Comparison of ENCODE assay signal across 16 mouse cellular contexts in the genomic region with DNA sequence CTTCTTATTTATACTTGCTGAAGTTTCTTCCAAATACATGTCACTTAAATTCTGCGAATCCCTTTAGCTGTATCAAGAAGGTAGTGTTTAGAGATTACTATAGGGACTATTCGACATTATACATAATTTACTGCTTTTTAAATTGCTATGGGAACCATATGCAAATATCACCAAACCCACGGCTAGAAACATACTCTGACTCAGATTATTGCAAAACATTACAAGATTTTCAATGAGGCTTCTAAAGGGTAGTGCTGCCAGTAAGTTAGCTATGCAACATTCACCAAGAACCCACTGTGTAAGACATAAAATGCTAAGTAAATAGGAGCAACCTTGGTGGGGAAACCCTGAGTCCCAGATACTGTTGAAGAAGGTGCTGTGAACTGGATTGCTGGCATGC. TPM values are rescaled to one million over a fixed set of nuclear protein-coding genes. Genes with fewer than 3 reads are reported as not detected.
DNase-seq lines count a peak whose midpoint lies in the region; ATAC-seq and TF ChIP-seq lines count a peak whose summit lies in the region.
"Had no signal": no experiment of that assay in that cellular context is flagged by ENCODE, and none has a peak within 500 bp of the region (broad histone marks: within the 10 kb centered on the region; RNA-seq: fewer than 3 reads in every experiment).

No protein-coding gene starts in this region.

- 59% methylated on average over 3 of the region's 3 CpGs for WGBS in lung, adult 2 months
- 48% methylated on average over 3 of the region's 3 CpGs for WGBS in liver, embryonic 15.5 days (ENCODE audit: insufficient replicate concordance)

- peak overlapping the region; percentile 61; the same call in 1 of the 2 replicates for H3K27ac ChIP-seq in gastrocnemius, adult 2 months
- peak overlapping the region; percentile 61; the same call in 1 of the 2 replicates for H3K27ac ChIP-seq in liver, embryonic 15.5 days (replicated peaks)
- H3K27ac ChIP-seq: hindbrain, embryonic 12.5 days; intestine, embryonic 15.5 days; kidney, postnatal 0 days; midbrain, embryonic 10.5 days had no signal

- intact Hi-C loops in gastrocnemius, adult 2 months (cut with DNase I): no loop called here

- H3K4me2 ChIP-seq in liver, embryonic 15.5 days: no peak overlapping the region
- H3K4me2 ChIP-seq: hindbrain, embryonic 12.5 days; intestine, embryonic 15.5 days; lung, embryonic 14.5 days had no signal

- H3K9me3 ChIP-seq in liver, embryonic 15.5 days (replicated peaks): no peaks in the 10 kb centered on the region
- H3K9me3 ChIP-seq: hindbrain, embryonic 12.5 days; intestine, embryonic 15.5 days; midbrain, embryonic 10.5 days had no signal

- TF ChIP-seq POLR2A in lung, adult 2 months (IDR thresholded peaks at IDR 0.05; ENCODE audit: borderline replicate concordance, extremely low read depth, low read depth, low read length): no peak

- no peak for ATAC-seq in liver, embryonic 15.5 days (ENCODE audit: insufficient read depth)
- ATAC-seq: forebrain, embryonic 16.5 days; intestine, embryonic 15.5 days had no signal

- no peak overlapping the region for H3K9ac ChIP-seq in liver, embryonic 15.5 days
- H3K9ac ChIP-seq: hindbrain, embryonic 12.5 days; intestine, embryonic 15.5 days; lung, embryonic 14.5 days had no signal

- H3K4me1 ChIP-seq in lung, adult 2 months (ENCODE audit: control insufficient read depth, insufficient read depth, low read length): peaks cover 2% of the 10 kb centered on the region; the same call in 1 of the 2 replicates
- peaks cover 31% of the 10 kb centered on the region for H3K4me1 ChIP-seq in liver, embryonic 15.5 days (replicated peaks)

- no peak for TF ChIP-seq CTCF in gastrocnemius, adult 2 months (IDR thresholded peaks at IDR 0.05)
- TF ChIP-seq CTCF in lung, adult 2 months (IDR thresholded peaks at IDR 0.05; ENCODE audit: insufficient read depth, low read length): no peak

- no peak overlapping the region for H3K4me3 ChIP-seq in gastrocnemius, adult 2 months
- H3K4me3 ChIP-seq in lung, adult 2 months (replicated peaks; ENCODE audit: extremely low read depth, low read depth, low read length): no peak overlapping the region
- no peak overlapping the region for H3K4me3 ChIP-seq in liver, embryonic 15.5 days (replicated peaks)
- H3K4me3 ChIP-seq: hindbrain, embryonic 12.5 days; intestine, embryonic 15.5 days; midbrain, embryonic 10.5 days had no signal

- no peaks in the 10 kb centered on the region for H3K27me3 ChIP-seq in liver, embryonic 15.5 days
- H3K27me3 ChIP-seq in splenic B cell, adult 2 months (ENCODE audit: control insufficient read depth, insufficient read depth, low read length, poor library complexity, severe bottlenecking): no peaks in the 10 kb centered on the region
- H3K27me3 ChIP-seq: hindbrain, embryonic 12.5 days; intestine, embryonic 15.5 days had no signal

- no peaks in the 10 kb centered on the region for H3K36me3 ChIP-seq in liver, embryonic 15.5 days (replicated peaks)
- no peaks in the 10 kb centered on the region for H3K36me3 ChIP-seq in splenic B cell, adult 2 months (ENCODE audit: control insufficient read depth, insufficient read depth, low read length, poor library complexity, severe bottlenecking)
- H3K36me3 ChIP-seq: hindbrain, embryonic 12.5 days; intestine, embryonic 15.5 days; midbrain, embryonic 10.5 days had no signal

- no peak for DNase-seq in gastrocnemius, adult 2 months
- DNase-seq in gastrocnemius, adult 8-10 months (ENCODE audit: low spot score in 2 of 2): no peak
- peak; percentile 18 for DNase-seq in lung, postnatal 25 days (ENCODE audit: low spot score)
- DNase-seq in lung, adult 2 months: no peak
- DNase-seq in splenic B cell, adult 2 months (ENCODE audit: low read depth, low spot score): peak; percentile 46
- no peak for DNase-seq in T-cell, adult 2 months (ENCODE audit: low spot score)
- DNase-seq in frontal cortex, postnatal 36 days (ENCODE audit: low spot score in 2 of 2): no peak
- DNase-seq: adrenal gland, postnatal 14 days; gastrocnemius, postnatal 14 days; lung, embryonic 14.5 days had no signal

RNA-seq across cellular contexts. Expression of a gene that starts 1.0 kb away (rescaled TPM):
- total RNA-seq in gastrocnemius, adult 2 months (2021): 100 to 1,000 TPM; 259 to 336 TPM
- 100 to 1,000 TPM; 280 to 354 (median 306) TPM for total RNA-seq in gastrocnemius, adult 8-10 months (2022)
- polyA plus RNA-seq in lung, adult 2 months (2012; rRNA removed): 9.1 and 17.6 TPM in 2 replicates
- 81.8 and 89.8 TPM in 2 replicates for polyA plus RNA-seq in liver, embryonic 15.5 days (2015; fragmentation: Nextera tagmentation; extraction: Ambion mirVana)

RNA-seq across cellular contexts. Expression of a gene that starts 57.7 kb away (rescaled TPM):
- 10 to 100 TPM; 13.0 to 14.0 TPM for total RNA-seq in gastrocnemius, adult 2 months (2021)
- 10 to 100 TPM; 11.3 to 16.0 (median 12.5) TPM for total RNA-seq in gastrocnemius, adult 8-10 months (2022)
- polyA plus RNA-seq in lung, adult 2 months (2012; rRNA removed): 6.3 and 9.9 TPM in 2 replicates
- 9.7 and 10.7 TPM in 2 replicates for polyA plus RNA-seq in liver, embryonic 15.5 days (2015; fragmentation: Nextera tagmentation; extraction: Ambion mirVana)

Comparison
In these comparisons a context has a peak if more than half of its experiments do, and no peak if none do; other contexts are left out.
1. DNase-seq: peak in lung, postnatal 25 days (single experiment) and splenic B cell, adult 2 months (single experiment); none in gastrocnemius, adult 2 months (single experiment), gastrocnemius, adult 8-10 months (0 of 2), lung, adult 2 months (single experiment), T-cell, adult 2 months (single experiment) and frontal cortex, postnatal 36 days (0 of 2).